Mouse (Mus musculus): ENCODE data around the gene Adamtsl2. TPM values are rescaled to one million over a fixed set of nuclear protein-coding genes. Genes with fewer than 3 reads are reported as not detected.
A peak's percentile ranks its signal among the peaks of the same experiment; 100 is the strongest.

The Adamtsl2 gene
- polyA plus RNA-seq, 1 experiment from 2014 or later: 2.5 TPM

DNA sequence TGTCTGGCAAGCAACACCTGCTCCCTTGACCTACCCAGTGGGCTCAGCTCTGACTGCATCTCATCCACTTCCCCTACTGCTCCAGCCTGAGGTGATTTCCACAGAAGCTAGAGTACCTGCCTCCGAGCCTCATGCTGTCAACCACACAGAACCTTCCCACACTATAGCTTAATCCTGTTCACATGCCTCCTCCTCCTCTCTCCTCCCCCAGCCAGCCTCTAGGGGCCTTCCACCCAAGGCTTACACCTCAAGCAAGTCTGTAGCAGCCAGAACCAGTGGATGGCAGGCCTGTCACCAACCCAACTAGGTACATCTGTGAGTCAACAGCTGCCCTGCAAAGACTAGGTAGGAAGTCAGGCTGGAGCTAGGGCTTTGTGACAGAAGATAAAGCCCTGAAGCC is 57.6 kb downstream of the Adamtsl2 start:
- H3K36me3 ChIP-seq (replicated peaks; ENCODE audit: control insufficient read depth, insufficient read depth, low read depth, low read length): no peaks in the 10 kb centered on the region
- DNase-seq (ENCODE audit: low spot score) (no peak), ATAC-seq (replicated peaks; ENCODE audit: insufficient number of reproducible peaks, low FRiP score, low TSS enrichment, low read depth) (no peak)
- H3K27ac ChIP-seq (replicated peaks; ENCODE audit: low read depth, low read length): no peak overlapping the region
- no peak overlapping the region for H3K9ac ChIP-seq (replicated peaks; ENCODE audit: low read length)
- no peak overlapping the region for H3K4me2 ChIP-seq (ENCODE audit: low read depth, low read length)
- WGBS: 77% methylated on average over 1 of the region's 1 CpGs
- H3K4me3 ChIP-seq (ENCODE audit: low read depth, low read length): no peak overlapping the region
- no peaks in the 10 kb centered on the region for H3K9me3 ChIP-seq (replicated peaks; ENCODE audit: control insufficient read depth, low read length)
- peaks cover 9% of the 10 kb centered on the region for H3K27me3 ChIP-seq (ENCODE audit: control insufficient read depth, insufficient read depth, low read length)
- H3K4me1 ChIP-seq (ENCODE audit: control insufficient read depth, insufficient read depth, low read length): no peaks in the 10 kb centered on the region

DNA sequence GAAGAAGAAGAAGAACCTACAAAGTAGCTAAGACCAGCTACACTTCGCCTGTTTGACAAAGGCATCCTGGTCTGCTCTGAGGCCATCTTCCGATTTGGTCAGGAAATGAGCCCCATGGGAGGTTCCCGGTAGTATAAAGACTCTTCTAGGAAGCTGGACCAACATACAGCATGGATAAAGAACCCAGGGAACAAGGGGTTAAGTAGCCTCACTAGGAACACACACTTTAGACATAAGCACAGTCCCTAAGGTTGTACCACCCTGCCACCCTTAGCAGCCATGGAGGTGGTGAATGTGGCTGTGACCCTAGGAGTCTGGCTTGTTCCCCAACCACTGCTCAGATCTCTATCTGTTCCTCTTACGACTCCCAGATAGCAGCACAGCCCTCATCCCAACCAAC is 59.2 kb downstream of the Adamtsl2 start:
- WGBS: 62% methylated on average over 4 of the region's 4 CpGs
- Histone ChIP-seq H3K9ac (replicated peaks; ENCODE audit: low read length) (no peak overlapping the region), H3K27ac (replicated peaks; ENCODE audit: low read depth, low read length) (no peak overlapping the region), H3K4me1 (ENCODE audit: control insufficient read depth, insufficient read depth, low read length) (no peaks in the 10 kb centered on the region), H3K4me3 (ENCODE audit: low read depth, low read length) (no peak overlapping the region), H3K9me3 (replicated peaks; ENCODE audit: control insufficient read depth, low read length) (no peaks in the 10 kb centered on the region), H3K36me3 (replicated peaks; ENCODE audit: control insufficient read depth, insufficient read depth, low read depth, low read length) (no peaks in the 10 kb centered on the region), H3K27me3 (ENCODE audit: control insufficient read depth, insufficient read depth, low read length) (peaks cover 17% of the 10 kb centered on the region), H3K4me2 (ENCODE audit: low read depth, low read length) (no peak overlapping the region)
- ATAC-seq (replicated peaks; ENCODE audit: insufficient number of reproducible peaks, low FRiP score, low TSS enrichment, low read depth) (no peak), DNase-seq (ENCODE audit: low spot score) (no peak)

DNA sequence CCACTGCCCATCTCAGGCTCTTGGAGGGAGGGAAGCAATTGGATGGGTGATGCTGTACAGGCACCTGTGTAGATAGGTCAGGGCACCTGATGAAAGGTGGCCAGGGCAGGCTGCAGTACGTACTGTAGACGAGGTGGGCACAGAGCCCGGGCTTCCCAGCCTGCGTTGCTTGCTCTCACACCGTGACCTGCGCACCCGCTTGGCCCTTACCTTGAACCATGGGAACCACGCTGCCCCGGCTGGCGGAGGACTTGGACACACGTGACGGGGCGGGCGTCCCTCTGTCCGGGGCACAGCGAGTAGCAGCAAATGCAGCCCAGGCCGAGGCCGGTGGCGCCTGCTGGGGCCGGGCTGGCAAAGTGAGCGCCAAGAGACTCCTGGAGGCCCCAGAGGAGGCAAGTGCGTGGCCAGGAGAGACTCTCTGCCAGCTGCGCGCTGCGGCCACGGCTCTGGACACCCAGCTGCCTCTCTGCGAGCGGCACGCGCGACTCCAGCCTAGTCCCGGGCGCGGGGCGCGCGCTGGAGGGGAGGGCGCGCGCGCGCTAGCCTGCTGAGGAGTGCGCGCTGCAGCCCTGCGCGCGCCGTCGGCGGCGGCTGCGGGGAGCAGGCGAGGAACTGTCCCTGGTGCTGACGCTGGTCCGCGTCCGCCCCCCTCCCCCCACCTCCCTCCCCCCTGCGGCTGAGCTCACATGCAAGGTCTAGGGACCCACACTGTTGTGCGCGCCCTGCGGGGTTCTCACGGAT is 62.9 kb downstream of the Adamtsl2 start, which contains the start of gene Fam163b:
TSS of gene Fam163b (minus strand) at position 542 of the 744 bp plus-strand sequence.
- Histone ChIP-seq H3K9me3 (replicated peaks; ENCODE audit: control insufficient read depth, low read length) (no peaks in the 10 kb centered on the region), H3K9ac (replicated peaks; ENCODE audit: low read length) (peak within 1 kb of the TSS; percentile 32; the same call in 1 of the 2 replicates), H3K4me2 (ENCODE audit: low read depth, low read length) (peak within 1 kb of the TSS; percentile 86), H3K4me1 (ENCODE audit: control insufficient read depth, insufficient read depth, low read length) (no peaks in the 10 kb centered on the region), H3K27me3 (ENCODE audit: control insufficient read depth, insufficient read depth, low read length) (peaks cover 17% of the 10 kb centered on the region), H3K27ac (replicated peaks; ENCODE audit: low read depth, low read length) (no peak within 1 kb of the TSS), H3K36me3 (replicated peaks; ENCODE audit: control insufficient read depth, insufficient read depth, low read depth, low read length) (no peaks in the 10 kb centered on the region), H3K4me3 (ENCODE audit: low read depth, low read length) (peak within 1 kb of the TSS; percentile 34)
- peak; percentile 87 for DNase-seq (ENCODE audit: low spot score)
- 0 out of 2 replicates have a peak, but pooled peaks have one; percentile 56 for ATAC-seq (replicated peaks; ENCODE audit: insufficient number of reproducible peaks, low FRiP score, low TSS enrichment, low read depth)
- 1% methylated on average over 31 of the region's 62 CpGs for WGBS

DNA sequence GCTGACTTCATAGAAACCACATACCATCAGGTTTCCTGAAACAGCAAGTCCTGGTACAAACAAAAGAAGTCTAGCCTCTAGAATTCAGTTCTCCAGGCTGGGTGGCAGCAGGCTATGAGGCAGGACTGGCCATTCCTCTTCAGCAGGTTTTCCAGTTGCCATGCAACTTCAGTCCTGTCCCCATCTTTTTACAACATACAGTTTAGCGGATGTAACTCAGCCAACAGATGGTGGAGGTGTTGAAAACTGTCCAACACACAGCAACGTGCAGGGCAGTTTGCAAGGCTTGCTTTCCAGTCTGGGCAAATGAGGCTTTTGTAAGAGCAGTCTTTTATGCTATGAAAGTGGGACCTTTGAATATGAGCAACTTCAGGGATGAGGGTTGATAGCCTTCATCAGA is 65.8 kb downstream of the Adamtsl2 start:
- no peak overlapping the region for H3K27ac ChIP-seq (replicated peaks; ENCODE audit: low read depth, low read length)
- WGBS: 86% methylated on average over 2 of the region's 2 CpGs
- DNase-seq (ENCODE audit: low spot score) (no peak), ATAC-seq (replicated peaks; ENCODE audit: insufficient number of reproducible peaks, low FRiP score, low TSS enrichment, low read depth) (no peak)
- H3K4me3 ChIP-seq (ENCODE audit: low read depth, low read length): no peak overlapping the region
- H3K4me1 ChIP-seq (ENCODE audit: control insufficient read depth, insufficient read depth, low read length): no peaks in the 10 kb centered on the region
- no peak overlapping the region for H3K9ac ChIP-seq (replicated peaks; ENCODE audit: low read length)
- H3K27me3 ChIP-seq (ENCODE audit: control insufficient read depth, insufficient read depth, low read length): peaks cover 17% of the 10 kb centered on the region
- H3K9me3 ChIP-seq (replicated peaks; ENCODE audit: control insufficient read depth, low read length): no peaks in the 10 kb centered on the region
- H3K4me2 ChIP-seq (ENCODE audit: low read depth, low read length): no peak overlapping the region
- no peaks in the 10 kb centered on the region for H3K36me3 ChIP-seq (replicated peaks; ENCODE audit: control insufficient read depth, insufficient read depth, low read depth, low read length)

DNA sequence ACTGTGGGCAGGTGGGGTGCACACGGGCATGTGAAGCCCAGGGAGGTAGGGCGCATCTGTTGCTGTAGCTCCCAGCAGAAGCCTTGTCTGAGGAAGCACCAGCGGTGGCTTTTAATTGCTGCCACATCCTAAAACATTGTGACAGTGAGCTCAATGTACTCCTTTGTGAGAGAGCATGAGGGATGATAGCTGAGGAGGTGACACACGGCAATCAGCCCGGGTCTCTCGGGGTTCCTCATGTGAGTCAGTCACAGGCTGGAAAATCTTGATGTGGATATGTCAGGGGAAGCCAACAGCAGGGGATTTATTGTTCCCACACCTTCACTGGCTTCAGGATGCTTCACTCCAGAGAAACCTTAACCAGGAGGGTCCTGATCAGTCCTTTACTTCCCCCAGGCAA is 67.7 kb downstream of the Adamtsl2 start:
- no peak for DNase-seq (ENCODE audit: low spot score)

GRCm38 (mm10) chr2:27149457-27149856 is 70.3 kb downstream of the Adamtsl2 start:
- H3K9me3 ChIP-seq (replicated peaks; ENCODE audit: control insufficient read depth, low read length): no peaks in the 10 kb centered on the region
- no peak overlapping the region for H3K4me3 ChIP-seq (ENCODE audit: low read depth, low read length)
- no peak for ATAC-seq (replicated peaks; ENCODE audit: insufficient number of reproducible peaks, low FRiP score, low TSS enrichment, low read depth)
- H3K36me3 ChIP-seq (replicated peaks; ENCODE audit: control insufficient read depth, insufficient read depth, low read depth, low read length): no peaks in the 10 kb centered on the region
- no peaks in the 10 kb centered on the region for H3K4me1 ChIP-seq (ENCODE audit: control insufficient read depth, insufficient read depth, low read length)
- 9% methylated on average over 2 of the region's 2 CpGs for WGBS
- H3K27me3 ChIP-seq (ENCODE audit: control insufficient read depth, insufficient read depth, low read length): no peaks in the 10 kb centered on the region
- no peak overlapping the region for H3K27ac ChIP-seq (replicated peaks; ENCODE audit: low read depth, low read length)
- peak; percentile 3 for DNase-seq (ENCODE audit: low spot score)
- no peak overlapping the region for H3K4me2 ChIP-seq (ENCODE audit: low read depth, low read length)
- no peak overlapping the region for H3K9ac ChIP-seq (replicated peaks; ENCODE audit: low read length)

More for the DNA sequence above, 67.7 kb downstream of the Adamtsl2 start:
- ATAC-seq (replicated peaks; ENCODE audit: insufficient number of reproducible peaks, low FRiP score, low TSS enrichment, low read depth): no peak
- no peak overlapping the region for H3K4me2 ChIP-seq (ENCODE audit: low read depth, low read length)
- no peak overlapping the region for H3K27ac ChIP-seq (replicated peaks; ENCODE audit: low read depth, low read length)
- H3K27me3 ChIP-seq (ENCODE audit: control insufficient read depth, insufficient read depth, low read length): peaks cover 7% of the 10 kb centered on the region
- H3K4me1 ChIP-seq (ENCODE audit: control insufficient read depth, insufficient read depth, low read length): no peaks in the 10 kb centered on the region
- no peaks in the 10 kb centered on the region for H3K36me3 ChIP-seq (replicated peaks; ENCODE audit: control insufficient read depth, insufficient read depth, low read depth, low read length)
- H3K9ac ChIP-seq (replicated peaks; ENCODE audit: low read length): no peak overlapping the region
- no peak overlapping the region for H3K4me3 ChIP-seq (ENCODE audit: low read depth, low read length)
- H3K9me3 ChIP-seq (replicated peaks; ENCODE audit: control insufficient read depth, low read length): no peaks in the 10 kb centered on the region
- 65% methylated on average over 6 of the region's 6 CpGs for WGBS

DNA sequence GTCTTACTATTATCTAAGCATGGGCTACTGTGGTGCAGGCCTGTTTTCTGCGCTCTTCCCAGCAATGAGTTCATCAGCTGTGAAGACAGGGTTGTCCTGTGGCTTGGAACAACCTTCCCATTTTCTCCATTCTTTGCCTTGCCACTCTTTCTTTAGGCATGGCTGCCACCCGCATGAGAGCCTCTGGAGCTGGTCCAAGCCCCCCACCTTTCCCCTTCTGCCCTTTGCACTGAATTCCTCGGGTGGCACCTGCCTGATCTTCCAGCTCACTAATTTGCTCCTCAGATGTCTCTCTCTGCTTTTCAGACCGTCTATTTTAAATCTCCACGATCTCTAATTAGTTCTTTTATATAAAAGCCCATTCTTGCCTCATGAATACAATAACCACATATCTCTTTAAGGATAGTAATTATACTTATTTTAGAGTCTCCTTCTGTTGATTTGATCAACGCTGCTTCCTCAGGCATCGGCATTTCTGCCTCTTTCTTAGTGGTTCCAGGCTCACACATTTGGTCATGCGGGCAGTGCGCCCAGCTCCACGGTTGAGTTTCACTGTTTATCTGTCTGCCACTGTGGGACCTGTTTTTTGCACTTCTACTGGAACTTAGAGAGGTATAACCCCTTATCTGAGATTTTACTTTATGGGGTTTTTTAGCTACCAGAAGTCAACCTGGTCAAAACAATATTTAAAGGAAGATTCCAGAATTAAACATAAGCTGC is 75.4 kb downstream of the Adamtsl2 start:
- no peaks in the 10 kb centered on the region for H3K4me1 ChIP-seq (ENCODE audit: control insufficient read depth, insufficient read depth, low read length)
- 76% methylated on average over 10 of the region's 10 CpGs for WGBS
- H3K27ac ChIP-seq (replicated peaks; ENCODE audit: low read depth, low read length): no peak overlapping the region
- H3K27me3 ChIP-seq (ENCODE audit: control insufficient read depth, insufficient read depth, low read length): no peaks in the 10 kb centered on the region
- ATAC-seq (replicated peaks; ENCODE audit: insufficient number of reproducible peaks, low FRiP score, low TSS enrichment, low read depth) (no peak), DNase-seq (ENCODE audit: low spot score) (no peak)
- no peak overlapping the region for H3K9ac ChIP-seq (replicated peaks; ENCODE audit: low read length)
- no peak overlapping the region for H3K4me3 ChIP-seq (ENCODE audit: low read depth, low read length)
- H3K9me3 ChIP-seq (replicated peaks; ENCODE audit: control insufficient read depth, low read length): no peaks in the 10 kb centered on the region
- no peak overlapping the region for H3K4me2 ChIP-seq (ENCODE audit: low read depth, low read length)
- H3K36me3 ChIP-seq (replicated peaks; ENCODE audit: control insufficient read depth, insufficient read depth, low read depth, low read length): no peaks in the 10 kb centered on the region

DNA sequence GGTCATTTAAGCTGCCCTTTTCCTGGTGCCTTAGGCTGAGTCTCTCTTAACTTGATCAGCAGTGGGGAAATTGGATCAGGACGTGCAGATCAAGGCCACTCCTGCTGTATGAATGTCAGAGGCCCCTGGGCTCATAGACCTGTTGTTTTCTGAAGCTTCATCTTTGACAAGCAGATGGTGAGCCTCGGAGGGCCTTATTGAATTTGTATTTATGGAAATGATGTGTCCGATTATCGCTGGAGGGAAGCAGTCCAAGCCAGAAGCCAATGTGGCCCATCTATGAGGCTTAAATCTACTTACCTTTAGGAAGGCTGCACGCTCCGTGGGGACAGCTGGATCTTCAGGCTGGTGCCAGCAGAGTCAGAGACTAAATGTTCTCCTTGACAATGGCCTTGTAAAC is 77.4 kb downstream of the Adamtsl2 start:
- no peak overlapping the region for H3K9ac ChIP-seq (replicated peaks; ENCODE audit: low read length)
- H3K9me3 ChIP-seq (replicated peaks; ENCODE audit: control insufficient read depth, low read length): no peaks in the 10 kb centered on the region
- ATAC-seq (replicated peaks; ENCODE audit: insufficient number of reproducible peaks, low FRiP score, low TSS enrichment, low read depth) (no peak), DNase-seq (ENCODE audit: low spot score) (no peak)
- no peaks in the 10 kb centered on the region for H3K36me3 ChIP-seq (replicated peaks; ENCODE audit: control insufficient read depth, insufficient read depth, low read depth, low read length)
- no peaks in the 10 kb centered on the region for H3K27me3 ChIP-seq (ENCODE audit: control insufficient read depth, insufficient read depth, low read length)
- WGBS: 69% methylated on average over 6 of the region's 6 CpGs
- no peak overlapping the region for H3K4me2 ChIP-seq (ENCODE audit: low read depth, low read length)
- H3K4me3 ChIP-seq (ENCODE audit: low read depth, low read length): no peak overlapping the region
- no peaks in the 10 kb centered on the region for H3K4me1 ChIP-seq (ENCODE audit: control insufficient read depth, insufficient read depth, low read length)
- H3K27ac ChIP-seq (replicated peaks; ENCODE audit: low read depth, low read length): no peak overlapping the region
